Mouse (Mus musculus) embryonic fibroblast, embryonic 13.5 days (primary cell): ENCODE measurements around the gene Itgav.

ENCODE experiments used
- CTCF ChIP-seq: IDR thresholded peaks from 2 replicates; pipeline ENCODE4 v1.5.1; 2011; ENCODE audit warnings: mild to moderate bottlenecking, control low read depth, low read length, moderate library complexity, borderline replicate concordance; ENCODE audit not compliant: insufficient read depth
- POLR2A ChIP-seq: IDR thresholded peaks from 2 replicates; pipeline ENCODE4 v1.6.1; 2011; ENCODE audit warnings: low read depth, mild to moderate bottlenecking, control low read depth, low read length, moderate library complexity

DNA sequence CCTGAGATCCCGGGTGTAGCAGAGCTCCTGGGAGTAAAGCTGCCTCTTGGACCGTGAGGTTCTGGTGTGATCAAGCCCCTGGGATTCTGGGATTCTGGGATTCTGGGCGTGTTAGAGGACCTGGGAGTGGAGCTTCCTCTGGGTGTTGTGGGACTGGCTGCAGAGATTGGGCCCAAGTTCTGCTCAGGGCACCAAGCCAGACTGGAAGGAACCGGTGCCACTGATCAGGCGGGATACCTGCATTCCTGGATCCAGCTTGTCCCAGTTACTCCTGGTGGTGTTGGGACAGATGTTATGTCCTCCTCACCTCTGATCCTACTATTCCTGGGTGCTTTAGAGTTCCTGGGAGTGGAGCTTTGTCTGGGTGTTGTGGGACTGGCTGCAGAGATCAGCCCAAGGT lies 28.8 kb downstream of the Itgav start:
- TF ChIP-seq CTCF (no peak), POLR2A (no peak)
